Mouse (Mus musculus) lung, embryonic 16.5 days (tissue): Measurements from ENCODE around the gene Rph3al. TPM values are rescaled to one million over a fixed set of nuclear protein-coding genes. Genes with fewer than 3 reads are reported as not detected.

Experiments used
- ATAC-seq: fragments of 200-750 bp; cut with Nextera tagmentation; 2 replicates; pipeline ENCODE4 v1.8.0; 2017; ENCODE audit warnings: low read depth, mild to moderate bottlenecking, moderate library complexity
- H3K27ac ChIP-seq: fragments of 300-500 bp; sonication (generic); 2 replicates; pipeline ENCODE4 v1.5.1; 2014; ENCODE audit warnings: mild to moderate bottlenecking, control low read depth, low read length
- H3K27me3 ChIP-seq: fragments of 300-500 bp; sonication (generic); 2 replicates; pipeline ENCODE4 v1.6.1; 2014; ENCODE audit warnings: low read depth, low read length, mixed read lengths; ENCODE audit not compliant: control insufficient read depth, insufficient read depth
- H3K36me3 ChIP-seq: fragments of 300-500 bp; sonication (generic); 2 replicates; pipeline ENCODE4 v1.6.1; 2014; ENCODE audit warnings: low read length; ENCODE audit not compliant: control insufficient read depth, insufficient read depth
- H3K4me1 ChIP-seq: fragments of 300-500 bp; sonication (generic); replicated peaks from 2 replicates; pipeline ENCODE4 v1.6.1; 2014; ENCODE audit warnings: low read length, mixed read lengths; ENCODE audit not compliant: control insufficient read depth, insufficient read depth
- H3K4me2 ChIP-seq: fragments of 300-500 bp; sonication (generic); 2 replicates; pipeline ENCODE4 v1.6.1; 2014; ENCODE audit warnings: low read depth, low read length, control low read depth
- H3K4me3 ChIP-seq: fragments of 300-500 bp; sonication (generic); 2 replicates; pipeline ENCODE4 v1.5.1; 2014; ENCODE audit warnings: mild to moderate bottlenecking, low read length, control low read depth
- H3K9ac ChIP-seq: fragments of 300-500 bp; sonication (generic); 2 replicates; pipeline ENCODE4 v1.6.1; 2014; ENCODE audit warnings: low read length, control low read depth
- H3K9me3 ChIP-seq: fragments of 300-500 bp; sonication (generic); 2 replicates; pipeline ENCODE4 v1.6.1; 2016; ENCODE audit warnings: low read length; ENCODE audit not compliant: control insufficient read depth
- WGBS: fragments of 180-500 bp; shearing (Covaris S2); extraction: QIAGEN DNeasy Blood & Tissue Kit; methylation state at CpG from one replicate; pipeline ENCODE4 v1.1.7; 2014; 5-methylcytosine and 5-hydroxymethylcytosine counted together
- polyA plus RNA-seq: library from polyadenylated mRNA; unstranded; fragments of >200 nt; fragmentation: Nextera tagmentation; extraction: Ambion mirVana; gene quantifications from 2 replicates; pipeline ENCODE4 v1.2.1, GENCODE M21; 2015

The Rph3al gene
- polyA plus RNA-seq, 1 experiment from 2014 or later: 8.1 TPM

DNA sequence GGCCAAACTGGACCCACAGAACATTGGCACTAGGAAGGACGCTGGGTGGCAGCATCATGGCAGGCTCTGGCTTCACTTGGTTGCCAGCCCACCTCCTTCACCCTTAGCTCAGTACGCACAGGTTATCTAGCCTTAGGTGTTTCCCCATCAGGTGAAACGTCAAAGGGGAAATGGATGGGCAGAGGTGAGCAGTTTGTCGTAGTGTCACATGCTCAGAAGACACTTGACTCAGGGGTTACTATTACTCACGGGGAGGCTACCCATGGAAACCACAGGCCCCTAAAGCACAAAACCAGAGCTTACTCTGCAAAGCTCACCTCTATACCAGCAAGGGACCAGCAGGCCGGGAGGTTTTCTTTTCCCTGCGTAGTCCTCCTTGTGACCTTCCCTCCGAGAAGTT, 59.8 kb downstream of the Rph3al start:
- 83% methylated on average over 8 of the region's 8 CpGs for WGBS
- Histone ChIP-seq H3K4me2 (no peak overlapping the region), H3K9ac (no peak overlapping the region), H3K9me3 (no peaks in the 10 kb centered on the region), H3K27me3 (no peaks in the 10 kb centered on the region), H3K4me1 (peaks cover 15% of the 10 kb centered on the region), H3K36me3 (no peaks in the 10 kb centered on the region), H3K27ac (no peak overlapping the region), H3K4me3 (no peak overlapping the region)
- ATAC-seq: no peak

DNA sequence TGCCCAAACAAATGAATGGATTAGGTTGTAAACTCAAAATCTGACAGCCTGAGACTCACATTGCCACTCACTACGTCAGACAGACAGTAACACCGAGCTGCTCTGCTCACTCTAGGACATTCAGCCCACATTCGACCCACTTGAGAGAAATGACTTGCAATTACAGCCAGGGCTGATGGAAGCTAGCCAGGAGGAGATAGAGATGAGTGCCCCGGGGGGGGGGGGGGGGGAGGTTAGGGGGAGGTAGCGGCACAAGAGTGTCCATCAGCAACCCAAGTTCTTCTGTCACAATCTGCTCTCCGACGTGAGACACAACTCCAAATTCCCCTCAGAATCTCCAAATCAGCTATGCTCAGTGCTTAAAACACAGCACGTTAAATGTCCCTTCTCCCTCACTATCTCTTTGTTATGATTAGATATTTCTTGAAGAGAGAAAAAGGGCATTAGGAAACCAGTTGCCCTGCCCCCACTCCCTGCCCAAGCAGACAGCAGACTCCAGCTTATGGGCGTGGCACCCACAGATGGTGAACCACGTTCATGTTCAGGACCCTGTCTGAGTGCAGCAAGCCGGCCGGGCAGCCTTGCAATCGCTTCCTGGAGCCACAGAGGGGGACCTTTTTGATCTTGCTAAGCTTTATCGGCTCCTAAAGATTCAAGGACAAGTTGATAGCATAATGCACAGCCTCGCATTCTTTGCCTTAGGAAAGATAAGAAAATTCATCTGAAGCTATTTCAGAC, 62.0 kb downstream of the Rph3al start:
- ATAC-seq: no peak
- no peak overlapping the region for H3K4me2 ChIP-seq
- no peaks in the 10 kb centered on the region for H3K36me3 ChIP-seq
- H3K9me3 ChIP-seq: no peaks in the 10 kb centered on the region
- no peak overlapping the region for H3K9ac ChIP-seq
- no peak overlapping the region for H3K4me3 ChIP-seq
- 13% methylated on average over 14 of the region's 15 CpGs for WGBS
- H3K27me3 ChIP-seq: no peaks in the 10 kb centered on the region
- peaks cover 15% of the 10 kb centered on the region for H3K4me1 ChIP-seq
- no peak overlapping the region for H3K27ac ChIP-seq

DNA sequence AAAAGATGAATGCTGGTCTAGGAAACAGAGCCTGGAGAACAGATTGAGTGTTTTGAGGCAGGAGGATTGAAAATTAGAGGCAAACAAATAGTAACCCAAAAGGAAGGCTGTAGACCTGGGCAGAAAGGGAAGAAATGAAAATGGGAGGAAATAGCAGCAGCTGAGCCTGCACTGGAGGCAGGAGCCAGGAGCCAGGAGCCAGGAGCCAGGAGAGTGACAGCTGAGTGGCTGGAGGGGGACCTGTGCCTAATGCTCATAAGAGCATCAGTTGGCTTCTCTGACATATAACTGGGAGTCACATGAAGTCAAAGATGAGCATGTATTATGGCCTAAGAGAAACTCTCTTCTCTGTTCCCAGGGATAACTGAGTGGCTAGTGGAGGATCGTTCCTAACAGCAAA, 66.5 kb downstream of the Rph3al start:
- Histone ChIP-seq H3K4me3 (no peak overlapping the region), H3K27me3 (no peaks in the 10 kb centered on the region), H3K36me3 (no peaks in the 10 kb centered on the region), H3K4me2 (no peak overlapping the region), H3K4me1 (peaks cover 5% of the 10 kb centered on the region), H3K9ac (no peak overlapping the region), H3K9me3 (no peaks in the 10 kb centered on the region), H3K27ac (no peak overlapping the region)
- WGBS: 68% methylated on average over 1 of the region's 1 CpGs
- no peak for ATAC-seq

DNA sequence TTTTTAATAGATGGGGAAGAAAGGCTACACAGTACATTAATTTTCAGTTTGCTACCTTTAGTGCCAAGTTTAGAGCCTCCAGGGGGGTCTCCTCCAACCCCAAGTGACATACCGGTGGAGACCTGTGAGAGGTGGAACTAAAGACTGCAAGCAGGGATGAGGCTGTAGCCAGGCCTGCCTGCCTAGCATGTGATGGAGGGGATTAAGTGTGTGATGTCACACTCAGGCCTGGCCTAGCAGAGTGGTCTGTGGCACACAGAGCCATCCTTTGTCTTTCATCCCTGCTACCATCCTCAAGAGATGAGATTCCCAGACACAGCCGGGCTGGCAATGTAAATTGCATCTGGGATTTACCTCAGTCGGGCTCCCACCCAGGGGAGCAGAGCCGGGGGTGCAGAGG, 67.3 kb downstream of the Rph3al start:
- 66% methylated on average over 4 of the region's 4 CpGs for WGBS
- H3K27me3 ChIP-seq: no peaks in the 10 kb centered on the region
- H3K4me3 ChIP-seq: no peak overlapping the region
- ATAC-seq: no peak
- peaks cover 1% of the 10 kb centered on the region; the same call in 1 of the 2 replicates for H3K4me1 ChIP-seq
- H3K9me3 ChIP-seq: no peaks in the 10 kb centered on the region
- no peak overlapping the region for H3K27ac ChIP-seq
- no peak overlapping the region for H3K4me2 ChIP-seq
- no peaks in the 10 kb centered on the region for H3K36me3 ChIP-seq
- no peak overlapping the region for H3K9ac ChIP-seq

DNA sequence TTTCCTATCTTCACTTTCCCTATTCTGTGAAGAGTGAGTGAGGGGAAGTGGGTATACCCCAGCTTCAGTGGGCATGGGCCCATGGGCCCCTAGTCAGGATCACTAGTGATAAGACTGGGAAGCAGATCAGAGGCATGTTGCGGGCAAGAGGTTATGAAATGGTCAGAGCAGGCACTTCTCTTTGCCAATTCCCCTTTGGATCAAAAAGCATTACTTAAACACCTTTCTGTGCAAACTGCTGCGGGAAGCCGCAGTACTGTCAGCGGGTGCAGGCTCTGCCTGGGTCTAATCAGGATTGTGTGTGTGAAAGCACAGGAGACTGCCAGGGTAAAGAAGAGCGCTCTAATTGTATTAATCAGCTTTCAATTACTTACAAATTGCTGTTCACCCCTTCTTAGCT, 67.8 kb downstream of the Rph3al start:
- H3K9me3 ChIP-seq: no peaks in the 10 kb centered on the region
- no peak for ATAC-seq
- H3K4me3 ChIP-seq: no peak overlapping the region
- peaks cover 7% of the 10 kb centered on the region; the same call in 1 of the 2 replicates for H3K4me1 ChIP-seq
- no peaks in the 10 kb centered on the region for H3K27me3 ChIP-seq
- 69% methylated on average over 5 of the region's 5 CpGs for WGBS
- no peak overlapping the region for H3K4me2 ChIP-seq
- no peak overlapping the region for H3K27ac ChIP-seq
- no peak overlapping the region for H3K9ac ChIP-seq
- no peaks in the 10 kb centered on the region for H3K36me3 ChIP-seq

DNA sequence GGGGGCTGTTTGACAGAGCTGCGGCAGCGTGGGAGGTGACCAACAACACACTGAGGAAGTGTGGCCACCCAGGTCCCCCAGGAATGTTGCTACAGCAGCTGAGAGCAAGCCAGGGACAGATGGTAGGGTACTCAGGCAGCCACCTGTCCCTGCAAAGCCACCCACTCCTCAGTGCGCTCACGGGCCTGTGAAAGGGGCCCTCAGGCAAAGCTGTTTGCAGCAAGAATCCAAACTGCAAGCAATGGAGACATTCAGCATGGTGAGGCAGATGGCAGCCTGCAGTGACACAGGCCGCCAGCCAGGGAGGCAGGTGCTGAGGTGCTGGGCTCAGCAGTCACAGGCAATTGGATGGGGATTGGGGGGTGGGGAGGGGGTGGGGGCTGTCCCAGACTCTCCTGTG, 68.3 kb downstream of the Rph3al start:
- no peak for ATAC-seq
- no peaks in the 10 kb centered on the region for H3K36me3 ChIP-seq
- 65% methylated on average over 5 of the region's 5 CpGs for WGBS
- H3K9me3 ChIP-seq: no peaks in the 10 kb centered on the region
- no peaks in the 10 kb centered on the region for H3K27me3 ChIP-seq
- no peak overlapping the region for H3K4me3 ChIP-seq
- peaks cover 11% of the 10 kb centered on the region for H3K4me1 ChIP-seq
- no peak overlapping the region for H3K4me2 ChIP-seq
- no peak overlapping the region for H3K9ac ChIP-seq
- no peak overlapping the region for H3K27ac ChIP-seq

DNA sequence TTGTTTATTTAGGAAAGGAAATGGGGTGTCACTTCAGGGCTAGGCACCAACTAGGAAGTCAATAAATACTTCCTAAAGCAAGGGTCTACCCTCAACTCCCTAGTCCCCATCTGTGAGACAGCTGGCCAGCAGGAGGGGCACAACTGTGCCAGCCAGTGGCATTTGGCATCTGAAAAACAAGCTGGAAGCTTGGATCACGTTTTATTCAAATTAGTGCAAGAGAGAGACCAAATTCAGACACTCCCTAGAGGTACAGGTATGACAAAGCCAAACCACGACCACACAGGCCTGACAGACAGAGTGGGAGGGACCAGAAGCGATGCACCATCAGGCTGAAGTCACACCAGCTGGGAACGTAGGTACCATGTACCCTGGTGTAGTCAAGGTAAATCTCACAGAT, 71.4 kb downstream of the Rph3al start:
- H3K9ac ChIP-seq: no peak overlapping the region
- H3K27me3 ChIP-seq: no peaks in the 10 kb centered on the region
- H3K4me3 ChIP-seq: no peak overlapping the region
- no peaks in the 10 kb centered on the region for H3K36me3 ChIP-seq
- H3K9me3 ChIP-seq: no peaks in the 10 kb centered on the region
- no peak for ATAC-seq
- peaks cover 18% of the 10 kb centered on the region for H3K4me1 ChIP-seq
- 66% methylated on average over 4 of the region's 4 CpGs for WGBS
- H3K4me2 ChIP-seq: no peak overlapping the region
- no peak overlapping the region for H3K27ac ChIP-seq

DNA sequence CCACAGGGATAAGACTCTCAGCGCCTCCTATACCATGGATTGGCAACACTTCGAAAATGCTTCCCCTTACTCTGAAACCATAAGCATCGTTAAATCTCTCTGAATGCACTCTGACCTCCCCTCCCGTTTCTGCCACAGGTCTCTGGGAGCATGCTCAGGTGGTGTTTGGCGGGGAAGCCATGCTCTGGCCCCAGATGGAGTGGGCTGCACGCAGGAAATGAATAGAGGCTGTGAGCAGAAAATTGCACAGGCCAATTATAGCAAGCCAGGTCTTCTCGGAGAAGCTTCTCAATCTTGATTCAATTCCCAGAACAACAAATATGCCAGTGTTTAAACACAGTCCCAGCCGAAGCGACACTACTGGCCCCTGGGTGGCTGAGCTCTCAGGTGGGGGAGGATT, 72.4 kb downstream of the Rph3al start:
- no peaks in the 10 kb centered on the region for H3K27me3 ChIP-seq
- no peak overlapping the region for H3K4me3 ChIP-seq
- H3K27ac ChIP-seq: no peak overlapping the region
- H3K9me3 ChIP-seq: no peaks in the 10 kb centered on the region
- no peak for ATAC-seq
- no peak overlapping the region for H3K4me2 ChIP-seq
- no peak overlapping the region; the same call in 1 of the 2 replicates for H3K9ac ChIP-seq
- H3K36me3 ChIP-seq: no peaks in the 10 kb centered on the region
- H3K4me1 ChIP-seq: peaks cover 26% of the 10 kb centered on the region
- WGBS: 27% methylated on average over 9 of the region's 9 CpGs

DNA sequence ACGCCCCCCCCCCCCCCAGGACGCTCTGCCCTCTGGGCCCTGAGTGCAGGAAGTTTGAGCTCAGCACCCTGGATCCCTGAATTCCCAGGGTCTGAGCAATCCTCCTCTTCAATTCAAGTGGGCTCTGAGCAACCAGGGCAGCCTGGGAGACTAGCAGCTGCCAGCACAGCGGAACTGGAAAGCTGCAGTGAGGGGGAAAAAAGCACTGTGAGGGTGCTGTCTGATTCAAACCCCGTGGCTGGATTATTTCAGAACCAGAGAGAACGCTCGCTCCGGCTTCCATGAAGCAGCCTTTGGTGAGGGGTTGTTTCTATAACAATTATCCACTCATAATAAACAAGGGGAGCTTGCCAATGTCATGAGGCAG, 73.0 kb downstream of the Rph3al start:
- Histone ChIP-seq H3K36me3 (no peaks in the 10 kb centered on the region), H3K9ac (peak overlapping the region; percentile 13; the same call in 1 of the 2 replicates), H3K4me2 (no peak overlapping the region), H3K27me3 (no peaks in the 10 kb centered on the region), H3K4me1 (peaks cover 26% of the 10 kb centered on the region), H3K9me3 (no peaks in the 10 kb centered on the region), H3K27ac (0 out of 2 replicates have a peak overlapping the region, but pooled peaks have one; percentile 12), H3K4me3 (no peak overlapping the region)
- ATAC-seq: peak; percentile 69
- WGBS: 31% methylated on average over 6 of the region's 7 CpGs
